Mouse (Mus musculus) A20 (cell line): Measurements from ENCODE around the gene Katnal1.

Experiments used
- DNase-seq: peaks from one replicate; pipeline ENCODE4 v3.0.0-alpha.2; 2011; ENCODE audit warnings: low read depth, low spot score

The Katnal1 gene

GRCm38 (mm10) chr5:148885821-148886609, 43.1 kb downstream of the Katnal1 start:
- no peak for DNase-seq

GRCm38 (mm10) chr5:148883671-148884070, 45.4 kb downstream of the Katnal1 start:
- no peak for DNase-seq

- DNase-seq = peak; percentile 37
Measured at GRCm38 (mm10) chr5:148879218-148879617, 49.9 kb downstream of the Katnal1 start.

- DNase-seq = no peak
Measured at GRCm38 (mm10) chr5:148873116-148873515, 56.0 kb downstream of the Katnal1 start.

GRCm38 (mm10) chr5:148869583-148869982, 59.5 kb downstream of the Katnal1 start:
- no peak for DNase-seq

- DNase-seq = peak; percentile 37
Measured at GRCm38 (mm10) chr5:148867766-148868165, 61.4 kb downstream of the Katnal1 start.

- no peak for DNase-seq
Measured at GRCm38 (mm10) chr5:148867171-148867570, 61.9 kb downstream of the Katnal1 start.

- peak; percentile 64 for DNase-seq
Measured at GRCm38 (mm10) chr5:148866571-148866970, 62.5 kb downstream of the Katnal1 start.

- DNase-seq = no peak
Measured at GRCm38 (mm10) chr5:148863409-148863808, 65.7 kb downstream of the Katnal1 start.

- DNase-seq = no peak
Measured at GRCm38 (mm10) chr5:148862853-148863252, 66.3 kb downstream of the Katnal1 start.

- no peak for DNase-seq
Measured at GRCm38 (mm10) chr5:148862136-148862535, 67.0 kb downstream of the Katnal1 start.

- no peak for DNase-seq
Measured at GRCm38 (mm10) chr5:148857522-148857921, 71.6 kb downstream of the Katnal1 start.

GRCm38 (mm10) chr5:148855047-148855446, 74.1 kb downstream of the Katnal1 start:
- no peak for DNase-seq

GRCm38 (mm10) chr5:148854166-148854565, 75.0 kb downstream of the Katnal1 start:
- no peak for DNase-seq

GRCm38 (mm10) chr5:148849516-148849915, 79.6 kb downstream of the Katnal1 start:
- DNase-seq = no peak

- peak; percentile 27 for DNase-seq
Measured at GRCm38 (mm10) chr5:148847032-148847431, 82.1 kb downstream of the Katnal1 start.

- DNase-seq = peak; percentile 88
Measured at GRCm38 (mm10) chr5:148837069-148837468, 92.1 kb downstream of the Katnal1 start.

GRCm38 (mm10) chr5:148831596-148832257, 97.4 kb downstream of the Katnal1 start:
- DNase-seq = peak; percentile 86

GRCm38 (mm10) chr5:148831141-148831547, 98.0 kb downstream of the Katnal1 start:
- no peak for DNase-seq

- no peak for DNase-seq
Measured at GRCm38 (mm10) chr5:148825732-148826131, 103.4 kb downstream of the Katnal1 start.

GRCm38 (mm10) chr5:148822772-148823171, 106.3 kb downstream of the Katnal1 start:
- no peak for DNase-seq
